Mouse (Mus musculus) midbrain, embryonic 16.5 days (tissue): Measurements from ENCODE around the gene Mvd. TPM values are rescaled to one million over a fixed set of nuclear protein-coding genes. Genes with fewer than 3 reads are reported as not detected.

Source experiments
- ATAC-seq: fragments of 200-750 bp; cut with Nextera tagmentation; 2 replicates; pipeline ENCODE4 v1.8.0; 2017; ENCODE audit warnings: moderate TSS enrichment
- H3K27ac ChIP-seq: fragments of 300-500 bp; sonication (generic); 2 replicates; pipeline ENCODE4 v1.5.1; 2014; ENCODE audit warnings: mild to moderate bottlenecking, low read length, mixed read lengths
- H3K27me3 ChIP-seq: fragments of 300-500 bp; sonication (generic); 2 replicates; pipeline ENCODE4 v1.6.1; 2014; ENCODE audit warnings: low read depth, low read length, mixed read lengths; ENCODE audit not compliant: control insufficient read depth, insufficient read depth
- H3K36me3 ChIP-seq: fragments of 300-500 bp; sonication (generic); 2 replicates; pipeline ENCODE4 v1.6.1; 2014; ENCODE audit warnings: mild to moderate bottlenecking, low read length, moderate library complexity, mixed read lengths; ENCODE audit not compliant: control insufficient read depth, insufficient read depth
- H3K4me1 ChIP-seq: fragments of 300-500 bp; sonication (generic); 2 replicates; pipeline ENCODE4 v1.6.1; 2014; ENCODE audit warnings: mild to moderate bottlenecking, low read length, mixed read lengths; ENCODE audit not compliant: control insufficient read depth, insufficient read depth
- H3K4me2 ChIP-seq: fragments of 300-500 bp; sonication (generic); 2 replicates; pipeline ENCODE4 v1.6.1; 2014; ENCODE audit warnings: mild to moderate bottlenecking, low read length, mixed read lengths
- H3K4me3 ChIP-seq: fragments of 300-500 bp; sonication (generic); 2 replicates; pipeline ENCODE4 v1.5.1; 2014; ENCODE audit warnings: low read depth, mild to moderate bottlenecking, low read length, moderate library complexity, mixed read lengths
- H3K9ac ChIP-seq: fragments of 300-500 bp; sonication (generic); 2 replicates; pipeline ENCODE4 v1.6.1; 2014; ENCODE audit warnings: low read depth, low read length, mixed read lengths
- H3K9me3 ChIP-seq: fragments of 300-500 bp; sonication (generic); replicated peaks from 2 replicates; pipeline ENCODE4 v1.6.1; 2014; ENCODE audit warnings: mild to moderate bottlenecking, low read length, mixed read lengths; ENCODE audit not compliant: control insufficient read depth, poor library complexity, severe bottlenecking
- WGBS: fragments of 180-500 bp; shearing (Covaris S2); extraction: QIAGEN DNeasy Blood & Tissue Kit; methylation state at CpG from one replicate; pipeline ENCODE4 v1.1.7; 2014; 5-methylcytosine and 5-hydroxymethylcytosine counted together
- polyA plus RNA-seq: library from polyadenylated mRNA; unstranded; fragments of >200 nt; fragmentation: Nextera tagmentation; extraction: Ambion mirVana; gene quantifications from 2 replicates; pipeline ENCODE4 v1.2.1, GENCODE M21; 2015

Gene Mvd
- polyA plus RNA-seq, 1 experiment from 2014 or later = 84.6 TPM

DNA sequence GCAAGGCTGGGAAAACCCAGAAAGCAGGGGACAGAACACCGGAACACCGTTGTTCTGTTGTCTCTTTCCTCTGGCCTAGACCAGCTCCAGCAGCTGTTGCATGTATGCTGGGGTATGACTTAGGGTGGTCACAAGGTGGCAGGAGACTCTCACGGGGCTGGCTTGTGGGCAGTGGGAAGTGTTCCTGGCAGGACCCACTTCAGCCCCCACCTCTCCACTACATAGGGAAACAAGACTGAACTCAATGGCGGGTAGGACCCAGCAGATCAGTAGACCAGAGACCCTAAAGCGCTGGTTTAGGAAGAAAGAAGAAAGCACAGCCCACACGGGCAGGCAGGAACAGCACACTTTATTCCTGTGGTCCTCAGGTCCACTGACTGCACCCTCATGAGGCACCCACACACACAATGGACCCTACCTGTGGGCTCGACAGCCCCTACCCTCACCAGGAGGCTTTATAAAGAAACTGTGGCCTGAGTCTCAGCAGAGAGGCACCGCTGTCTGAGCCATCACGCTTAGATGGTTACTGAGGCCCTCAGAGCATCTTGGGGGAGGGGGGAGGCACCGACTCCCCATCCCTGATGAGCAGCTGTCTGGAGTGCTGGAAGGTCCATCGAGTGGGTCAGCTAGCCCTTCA, 9.8 kb downstream of the Mvd start:
- WGBS = 70% methylated on average over 11 of the region's 11 CpGs
- Histone ChIP-seq H3K4me1 (peaks cover 5% of the 10 kb centered on the region), H3K27me3 (no peaks in the 10 kb centered on the region), H3K4me2 (no peak overlapping the region), H3K4me3 (no peak overlapping the region), H3K27ac (no peak overlapping the region), H3K36me3 (peaks cover 37% of the 10 kb centered on the region), H3K9ac (no peak overlapping the region), H3K9me3 (no peaks in the 10 kb centered on the region)
- ATAC-seq = peak; percentile 36; the same call in 1 of the 2 replicates

DNA sequence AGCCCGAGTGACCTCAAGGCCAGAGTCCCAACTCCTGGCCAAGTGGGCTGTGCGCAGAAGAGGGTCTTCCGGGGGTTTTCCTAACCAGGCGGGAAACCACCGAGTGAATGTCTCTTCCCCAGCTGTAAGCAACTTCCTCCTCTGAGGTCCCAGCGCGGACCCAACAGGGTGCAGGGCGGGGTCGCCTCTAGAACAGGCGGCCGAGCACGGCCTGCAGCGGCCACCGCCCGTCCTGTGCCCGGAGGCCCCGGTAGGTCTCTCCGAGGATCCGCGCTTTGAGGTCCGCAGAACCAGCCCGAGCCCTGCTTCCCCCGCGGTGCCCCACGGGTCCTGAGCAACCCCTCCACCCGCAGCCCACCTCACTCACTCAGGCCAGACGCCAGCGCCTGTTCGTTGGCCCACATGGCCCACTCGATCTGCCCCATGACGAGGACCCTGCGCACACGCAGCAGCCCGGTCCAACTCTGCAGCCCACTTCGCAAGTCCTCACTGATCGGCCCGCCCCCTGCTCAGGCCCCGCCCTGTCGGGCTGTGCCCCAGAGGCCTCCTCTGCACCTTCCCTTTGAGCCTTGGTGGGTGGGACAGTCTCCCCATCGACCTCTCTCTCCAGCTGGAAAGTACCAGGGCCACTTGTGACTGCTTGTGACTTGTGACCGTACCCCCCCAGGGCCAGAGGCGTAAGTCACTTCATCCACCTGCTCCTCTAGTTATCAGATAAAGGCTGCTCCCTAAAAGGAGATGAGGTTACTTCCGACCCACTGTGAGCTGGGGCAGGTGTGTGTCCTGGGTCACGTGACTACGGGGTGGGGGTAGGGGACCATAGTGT, 10.6 kb downstream of the Mvd start, which contains the start of gene Cyba:
Gene Cyba, minus strand, starts transcription at position 488 of the 826 bp plus-strand sequence.
- Histone ChIP-seq H3K4me1 (peaks cover 5% of the 10 kb centered on the region), H3K36me3 (peaks cover 35% of the 10 kb centered on the region), H3K9me3 (no peaks in the 10 kb centered on the region), H3K4me3 (peak within 1 kb of the TSS; percentile 28), H3K27ac (no peak within 1 kb of the TSS), H3K27me3 (no peaks in the 10 kb centered on the region), H3K4me2 (peak within 1 kb of the TSS; percentile 38), H3K9ac (peak within 1 kb of the TSS; percentile 3; the same call in 1 of the 2 replicates)
- peak; percentile 77 for ATAC-seq
- WGBS = 6% methylated on average over 42 of the region's 45 CpGs

DNA sequence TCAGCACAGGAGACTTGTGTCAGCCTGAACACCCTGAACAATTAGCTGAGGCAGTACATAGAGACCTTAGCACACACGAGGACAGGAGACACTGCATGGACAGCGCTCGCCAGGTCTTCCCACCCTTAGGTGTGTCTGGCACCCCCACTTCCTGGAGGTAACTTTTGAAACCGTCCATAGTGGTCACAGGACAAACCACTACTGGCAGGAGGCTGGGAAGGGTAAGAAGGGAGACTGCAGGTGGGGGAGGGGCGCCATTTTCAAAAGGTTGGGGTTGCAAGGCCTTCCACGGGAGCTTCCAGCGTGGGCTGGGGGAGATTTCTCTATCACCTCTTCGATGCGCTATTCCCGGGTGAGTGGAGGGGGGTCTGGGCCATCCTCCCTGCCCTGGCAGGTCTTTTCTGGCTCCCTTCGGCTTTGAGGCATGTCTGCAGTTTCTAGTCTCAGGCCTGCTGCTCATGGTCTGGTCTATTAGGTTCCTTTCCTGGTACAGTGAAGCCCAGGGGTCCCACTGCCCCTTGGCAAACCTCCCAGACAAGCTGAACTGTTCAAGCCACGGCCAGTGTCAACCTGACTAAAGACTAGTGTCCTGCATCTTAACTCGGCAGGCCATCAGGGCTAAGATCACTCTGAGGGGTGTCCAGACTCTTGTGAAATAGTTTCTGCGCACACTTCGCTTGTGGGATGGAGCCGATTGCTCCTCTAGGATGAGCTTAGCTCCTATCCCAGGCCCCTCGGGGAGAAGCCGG, 11.4 kb downstream of the Mvd start:
- H3K36me3 ChIP-seq = peaks cover 28% of the 10 kb centered on the region
- peak overlapping the region; percentile 3; the same call in 1 of the 2 replicates for H3K9ac ChIP-seq
- 40% methylated on average over 18 of the region's 18 CpGs for WGBS
- no peak overlapping the region for H3K27ac ChIP-seq
- peak overlapping the region; percentile 28 for H3K4me3 ChIP-seq
- H3K4me1 ChIP-seq = peaks cover 5% of the 10 kb centered on the region
- peak overlapping the region; percentile 38 for H3K4me2 ChIP-seq
- H3K9me3 ChIP-seq = no peaks in the 10 kb centered on the region
- H3K27me3 ChIP-seq = no peaks in the 10 kb centered on the region
- ATAC-seq = no peak

DNA sequence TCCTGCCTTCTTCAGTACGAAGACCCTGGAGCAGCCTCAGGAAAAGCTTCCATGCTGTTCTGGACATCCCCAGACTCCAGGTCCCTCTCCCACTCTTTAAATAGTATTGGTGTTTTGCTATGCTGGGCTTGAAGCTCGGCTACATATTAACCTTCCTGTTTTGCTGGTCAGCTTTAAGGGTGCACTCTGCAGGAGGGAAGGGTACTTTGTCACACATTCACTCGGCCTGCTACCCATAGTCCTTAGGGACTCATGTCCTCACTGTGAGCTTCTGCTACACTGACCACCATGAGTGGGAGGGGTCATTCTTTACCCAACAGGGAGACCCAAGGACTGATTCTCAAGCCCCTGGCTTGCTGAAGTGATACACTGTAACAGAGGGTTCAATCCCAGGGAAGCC, 12.6 kb downstream of the Mvd start:
- Histone ChIP-seq H3K4me1 (peaks cover 5% of the 10 kb centered on the region), H3K4me2 (no peak overlapping the region), H3K9ac (no peak overlapping the region), H3K27ac (no peak overlapping the region), H3K27me3 (no peaks in the 10 kb centered on the region), H3K36me3 (peaks cover 19% of the 10 kb centered on the region), H3K4me3 (no peak overlapping the region), H3K9me3 (no peaks in the 10 kb centered on the region)
- WGBS = 82% methylated on average over 3 of the region's 3 CpGs
- no peak for ATAC-seq

DNA sequence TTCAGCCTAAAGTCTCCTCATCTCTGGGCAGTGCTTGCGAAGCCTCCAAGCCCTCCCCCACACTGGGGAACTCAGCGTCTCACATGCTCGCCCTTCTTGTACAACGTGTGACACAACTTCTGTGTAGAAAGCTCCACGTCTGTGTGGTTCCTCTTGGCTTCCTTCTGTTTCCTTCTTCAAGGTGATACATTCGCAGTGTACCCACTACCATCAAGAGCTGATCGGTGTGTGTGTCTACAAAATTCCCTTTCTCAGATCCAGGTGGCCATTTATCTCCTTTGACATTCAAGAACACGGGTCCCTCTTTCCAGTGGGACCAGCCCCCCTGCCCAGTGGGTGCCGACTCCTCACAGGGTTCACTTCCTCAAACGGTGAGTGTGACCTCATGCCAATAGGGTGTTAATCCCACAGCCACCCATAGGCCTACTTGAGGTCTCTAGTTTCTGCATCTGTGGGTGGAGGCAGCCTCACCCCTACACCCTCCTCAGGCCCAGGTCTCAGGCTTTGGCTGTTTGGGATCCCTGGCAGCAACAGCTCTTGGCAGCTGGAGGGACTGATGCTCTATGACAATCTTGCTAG, 13.1 kb downstream of the Mvd start:
- Histone ChIP-seq H3K9me3 (no peaks in the 10 kb centered on the region), H3K4me3 (no peak overlapping the region)
- 80% methylated on average over 10 of the region's 10 CpGs for WGBS

DNA sequence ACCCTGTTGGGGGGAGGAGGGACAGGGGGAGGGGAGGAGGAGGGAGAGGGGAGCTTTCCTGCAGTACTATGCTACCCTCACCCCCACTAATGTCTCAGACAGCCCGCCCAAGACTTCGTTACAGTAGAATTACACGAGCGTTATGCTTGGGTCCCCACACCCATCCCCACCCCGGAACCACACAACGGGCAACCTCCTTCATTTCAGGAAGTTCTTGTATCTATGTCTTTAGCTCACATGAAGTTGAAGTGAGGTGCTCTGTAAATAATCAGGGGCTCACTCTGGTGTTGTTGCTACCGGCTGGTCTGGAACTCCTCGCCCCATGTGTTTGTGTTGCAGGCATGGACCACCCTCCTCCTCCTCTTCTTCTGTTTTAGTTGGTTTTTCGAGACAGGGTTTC, 15.1 kb downstream of the Mvd start:
- no peak overlapping the region for H3K4me3 ChIP-seq
- 92% methylated on average over 9 of the region's 9 CpGs for WGBS

More for the DNA sequence above, 13.1 kb downstream of the Mvd start:
- Histone ChIP-seq H3K36me3 (peaks cover 14% of the 10 kb centered on the region), H3K4me1 (peaks cover 5% of the 10 kb centered on the region), H3K27ac (no peak overlapping the region), H3K27me3 (no peaks in the 10 kb centered on the region), H3K9ac (no peak overlapping the region), H3K4me2 (no peak overlapping the region)
- ATAC-seq = no peak

DNA sequence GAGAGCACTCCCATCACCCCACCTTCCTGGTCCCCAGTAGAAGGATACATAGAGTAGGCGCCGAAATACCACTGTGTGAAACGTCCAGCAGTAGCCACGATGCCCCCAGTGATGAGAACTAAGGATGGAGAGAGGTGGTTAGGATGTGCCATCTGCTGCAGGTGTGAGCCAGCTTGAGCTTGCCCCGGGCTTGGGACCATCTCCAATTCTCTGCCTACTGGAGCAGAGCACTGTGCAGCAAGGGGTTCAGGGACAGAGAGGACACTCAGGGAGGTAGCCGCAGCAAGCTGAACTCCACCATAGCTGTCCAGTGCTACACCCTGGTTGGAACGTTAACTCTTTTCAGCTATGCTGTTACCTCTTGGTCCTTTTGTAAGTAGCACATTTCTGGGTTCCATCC, 15.6 kb downstream of the Mvd start:
- H3K9me3 ChIP-seq = no peaks in the 10 kb centered on the region
- no peak overlapping the region for H3K9ac ChIP-seq
- 94% methylated on average over 7 of the region's 7 CpGs for WGBS
- H3K4me1 ChIP-seq = peaks cover 2% of the 10 kb centered on the region; the same call in 1 of the 2 replicates
- no peak overlapping the region for H3K4me2 ChIP-seq
- H3K27me3 ChIP-seq = no peaks in the 10 kb centered on the region
- no peak overlapping the region for H3K27ac ChIP-seq
- no peak overlapping the region for H3K4me3 ChIP-seq
- no peak for ATAC-seq
- H3K36me3 ChIP-seq = no peaks in the 10 kb centered on the region

More for the DNA sequence above, 15.1 kb downstream of the Mvd start:
- no peaks in the 10 kb centered on the region for H3K36me3 ChIP-seq
- no peak overlapping the region for H3K9ac ChIP-seq
- H3K4me2 ChIP-seq = no peak overlapping the region
- no peaks in the 10 kb centered on the region for H3K27me3 ChIP-seq
- H3K27ac ChIP-seq = no peak overlapping the region
- peaks cover 5% of the 10 kb centered on the region for H3K4me1 ChIP-seq
- no peak for ATAC-seq
- no peaks in the 10 kb centered on the region for H3K9me3 ChIP-seq

DNA sequence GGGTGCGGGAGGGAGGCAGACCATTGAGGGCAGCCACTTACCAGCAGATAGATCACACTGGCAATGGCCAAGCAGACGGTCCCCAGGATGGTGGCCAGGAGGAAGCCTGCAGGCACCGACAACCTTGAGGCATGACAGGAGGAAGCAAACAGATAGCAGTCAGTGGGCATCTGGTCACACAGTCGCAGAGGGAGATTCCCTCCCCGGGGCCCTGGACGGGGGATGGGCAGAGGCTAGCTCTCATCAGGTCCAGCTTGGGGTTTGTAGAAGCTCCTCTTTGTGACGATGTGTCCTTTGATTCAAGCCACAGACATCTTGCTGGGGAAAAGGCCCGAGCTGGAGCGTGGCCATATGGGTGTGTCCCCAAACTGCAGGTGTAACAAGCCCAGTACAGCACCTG, 17.1 kb downstream of the Mvd start:
- Histone ChIP-seq H3K36me3 (no peaks in the 10 kb centered on the region), H3K4me1 (no peaks in the 10 kb centered on the region), H3K9ac (no peak overlapping the region), H3K4me3 (no peak overlapping the region), H3K27ac (no peak overlapping the region), H3K9me3 (no peaks in the 10 kb centered on the region), H3K4me2 (no peak overlapping the region), H3K27me3 (no peaks in the 10 kb centered on the region)
- 88% methylated on average over 9 of the region's 9 CpGs for WGBS
- ATAC-seq = no peak
